Mouse (Mus musculus): ENCODE data around the gene Rapgef4.

DNA sequence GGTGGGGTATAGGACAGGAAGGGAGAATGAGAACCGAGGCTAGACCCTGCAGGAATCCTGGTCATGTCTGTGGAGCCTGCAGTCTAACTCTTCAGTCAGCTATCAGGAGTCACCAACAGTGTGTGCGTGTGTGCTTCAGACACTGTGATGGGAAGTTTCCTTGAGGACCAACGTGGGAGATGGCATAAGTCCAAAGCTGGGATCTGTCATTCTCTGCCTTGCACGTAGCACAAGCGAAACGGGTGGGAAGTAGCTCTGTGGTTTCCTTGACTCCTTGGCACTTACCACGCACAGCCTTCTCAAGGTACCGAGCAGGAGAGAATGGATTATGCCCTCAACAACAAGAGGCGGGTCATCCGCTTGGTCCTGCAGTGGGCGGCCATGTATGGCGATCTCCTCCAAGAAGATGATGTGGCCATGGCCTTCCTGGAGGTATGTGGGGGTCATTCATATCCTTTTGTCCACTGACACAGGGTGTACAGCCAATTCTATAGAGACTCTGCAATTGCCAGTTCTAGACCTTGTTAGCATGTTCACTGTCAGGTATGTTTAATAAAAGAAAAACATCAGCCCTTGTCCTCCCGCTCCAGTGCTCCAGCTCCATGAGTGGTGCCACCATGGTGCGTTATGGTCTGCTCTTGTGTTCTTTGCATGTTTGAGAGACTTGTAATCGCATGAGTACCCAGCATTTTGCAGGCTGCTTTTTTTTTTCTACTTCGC, 241.9 kb downstream of the Rapgef4 start:
- TF ChIP-seq CTCF (IDR thresholded peaks at IDR 0.05; ENCODE audit: borderline replicate concordance, insufficient read depth, low read depth, low read length) = no peak
- no peak for TF ChIP-seq POLR2A (IDR thresholded peaks at IDR 0.05; ENCODE audit: borderline replicate concordance, insufficient read depth, low read length)
